Mouse (Mus musculus) C2C12 (cell line): ENCODE data around the gene Naa10.

Experiments
- CEBPB ChIP-seq: IDR thresholded peaks from one replicate; pipeline ENCODE4 v1.6.1; 2011; ENCODE audit warnings: low read depth, mild to moderate bottlenecking, control low read depth, moderate library complexity
- CTCF ChIP-seq: IDR thresholded peaks from one replicate; pipeline ENCODE4 v1.5.1; 2011; ENCODE audit not compliant: control insufficient read depth, insufficient read depth, insufficient read length
- FOSL1 ChIP-seq: IDR thresholded peaks from one replicate; pipeline ENCODE4 v1.8.0; 2011; ENCODE audit warnings: mild to moderate bottlenecking, low read length; ENCODE audit not compliant: poor library complexity, insufficient read depth, severe bottlenecking
- MAX ChIP-seq: IDR thresholded peaks from one replicate; pipeline ENCODE4 v1.6.1; 2011; ENCODE audit warnings: mild to moderate bottlenecking, control low read depth
- MYOD1 ChIP-seq: IDR thresholded peaks from one replicate; pipeline ENCODE4 v1.6.1; 2011; ENCODE audit warnings: low read depth; ENCODE audit not compliant: control insufficient read depth, insufficient read length
- MYOG ChIP-seq: IDR thresholded peaks from one replicate; pipeline ENCODE4 v1.6.1; 2011; ENCODE audit not compliant: control insufficient read depth, insufficient read length; ENCODE audit errors: extremely low read depth
- USF1 ChIP-seq: IDR thresholded peaks from one replicate; pipeline ENCODE4 v1.6.1; 2011; ENCODE audit warnings: low read depth, mild to moderate bottlenecking, control low read depth, moderate library complexity

DNA sequence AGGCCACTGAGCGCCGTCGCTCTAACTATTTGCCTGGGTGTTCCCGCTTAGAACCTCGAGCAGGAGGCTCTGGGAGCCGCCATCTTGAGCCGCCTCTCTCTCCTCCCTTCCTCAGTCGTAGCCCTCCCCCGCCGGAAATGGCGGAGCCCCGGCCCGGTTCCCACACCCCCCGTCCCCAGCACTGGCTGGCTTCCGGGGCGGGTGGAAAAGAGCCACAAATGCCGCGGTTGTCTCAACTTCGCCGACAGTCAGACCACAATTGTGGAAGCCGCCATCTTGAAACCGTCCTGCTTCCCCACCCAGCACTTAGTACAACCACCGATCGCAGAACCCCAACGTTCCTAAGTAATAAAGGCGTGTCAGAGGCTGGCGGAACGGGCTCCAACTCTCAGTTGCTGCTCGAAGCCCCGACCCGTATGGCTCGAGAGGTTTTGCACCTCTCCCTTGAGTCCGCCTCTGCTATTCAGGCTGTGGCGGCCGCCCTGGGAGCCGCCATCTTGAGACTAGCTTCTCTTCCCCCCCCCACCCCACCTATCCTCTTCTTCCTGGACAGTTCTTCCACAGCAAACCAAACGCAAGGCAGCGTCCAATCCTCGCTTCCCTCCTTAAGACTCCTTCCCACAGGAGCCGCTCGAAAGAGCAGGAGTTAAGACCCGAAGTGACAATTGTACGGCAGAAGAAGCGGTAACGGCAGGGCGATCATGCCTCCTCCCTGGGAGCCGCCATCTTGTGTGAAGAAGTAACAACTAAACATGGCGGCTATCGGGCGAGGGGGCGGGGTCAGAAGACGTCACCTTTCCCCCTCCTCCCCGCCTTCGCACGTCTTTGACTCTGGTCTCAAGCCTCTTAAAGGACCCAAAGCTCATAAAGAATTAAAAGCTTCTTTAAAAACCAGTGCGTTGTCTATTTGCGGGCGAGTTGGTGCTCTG is 44.8 kb upstream of the Naa10 start, which contains the start of gene Hcfc1:
- TF ChIP-seq CTCF (no peak), USF1 (no peak), CEBPB (no peak), MAX (no peak), MYOD1 (no peak), MYOG (no peak), FOSL1 (no peak)
